In the genomic region with DNA sequence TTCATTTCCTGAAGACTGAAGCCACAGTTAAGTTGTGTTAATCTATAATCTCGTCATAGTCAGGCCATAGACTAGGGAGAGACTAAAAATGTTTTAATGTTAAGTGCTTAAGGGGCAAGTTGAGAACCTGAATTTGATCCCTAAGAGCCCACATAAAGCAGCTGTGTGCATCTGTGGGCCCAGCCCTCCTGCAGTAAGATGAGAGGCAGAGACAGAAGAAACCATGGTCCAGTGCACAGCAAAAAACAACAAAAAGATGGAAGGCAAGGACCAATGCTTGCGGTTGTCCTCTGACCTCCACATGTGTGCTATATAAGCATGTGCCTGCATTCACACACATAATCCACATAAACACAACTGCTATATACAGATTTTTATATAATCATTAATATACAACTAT, we compare ENCODE assay signal across 22 mouse cellular contexts.
DNase-seq lines count a peak whose midpoint lies in the region; ATAC-seq and TF ChIP-seq lines count a peak whose summit lies in the region.
"Had no signal": no experiment of that assay in that cellular context is flagged by ENCODE, and none has a peak within 500 bp of the region (broad histone marks: within the 10 kb centered on the region; RNA-seq: fewer than 3 reads in every experiment).

No protein-coding gene starts in this region.

- H3K27me3 ChIP-seq in kidney, embryonic 14.5 days (ENCODE audit: control insufficient read depth, insufficient read depth, low read length) = no peaks in the 10 kb centered on the region
- no peaks in the 10 kb centered on the region for H3K27me3 ChIP-seq in kidney, embryonic 15.5 days
- no peaks in the 10 kb centered on the region for H3K27me3 ChIP-seq in kidney, embryonic 16.5 days (ENCODE audit: insufficient read depth, low read length)
- no peaks in the 10 kb centered on the region for H3K27me3 ChIP-seq in kidney, postnatal 0 days (ENCODE audit: insufficient read depth, low read length)
- H3K27me3 ChIP-seq: CH12.LX, Patski had no signal

- no peak for DNase-seq in kidney, adult 11 months
- DNase-seq in kidney, adult 8-10 months = no peak
- no peak for DNase-seq in kidney, postnatal 10 days
- peak; percentile 48 for DNase-seq in kidney, postnatal 0 days (ENCODE audit: low spot score)
- DNase-seq in kidney, adult 18-20 months = no peak
- DNase-seq: adrenal gland, adult 2 months; adrenal gland, adult 8-10 months; adrenal gland, postnatal 10 days; adrenal gland, postnatal 14 days; adrenal gland, postnatal 25 days; adrenal gland, postnatal 36 days; B cell, adult 2 months; cerebellum, adult 11 months; cerebellum, adult 11-12 months had no signal

- no peak overlapping the region for H3K4me2 ChIP-seq in kidney, embryonic 14.5 days (replicated peaks; ENCODE audit: low read depth, low read length)
- no peak overlapping the region for H3K4me2 ChIP-seq in kidney, embryonic 15.5 days
- no peak overlapping the region for H3K4me2 ChIP-seq in kidney, embryonic 16.5 days (replicated peaks; ENCODE audit: low read depth, low read length)
- H3K4me2 ChIP-seq in kidney, postnatal 0 days (ENCODE audit: low read length) = no peak overlapping the region

- WGBS in kidney, embryonic 14.5 days = 36% methylated on average over 2 of the region's 2 CpGs
- 35% methylated on average over 2 of the region's 2 CpGs for WGBS in kidney, embryonic 15.5 days
- 37% methylated on average over 2 of the region's 2 CpGs for WGBS in kidney, embryonic 16.5 days
- 50% methylated on average over 2 of the region's 2 CpGs for WGBS in kidney, postnatal 0 days

- no peaks in the 10 kb centered on the region for H3K36me3 ChIP-seq in kidney, embryonic 14.5 days (ENCODE audit: control insufficient read depth, insufficient read depth, low read length)
- no peaks in the 10 kb centered on the region for H3K36me3 ChIP-seq in kidney, embryonic 15.5 days
- H3K36me3 ChIP-seq in kidney, embryonic 16.5 days (ENCODE audit: insufficient read depth, low read length) = no peaks in the 10 kb centered on the region
- H3K36me3 ChIP-seq in kidney, postnatal 0 days (ENCODE audit: insufficient read depth, low read length) = no peaks in the 10 kb centered on the region; the same call in 1 of the 2 replicates

- no peaks in the 10 kb centered on the region for H3K9me3 ChIP-seq in kidney, embryonic 14.5 days (ENCODE audit: control insufficient read depth, low read length)
- H3K9me3 ChIP-seq in kidney, embryonic 15.5 days (replicated peaks) = no peaks in the 10 kb centered on the region
- no peaks in the 10 kb centered on the region for H3K9me3 ChIP-seq in kidney, embryonic 16.5 days (ENCODE audit: low read length)
- no peaks in the 10 kb centered on the region for H3K9me3 ChIP-seq in kidney, postnatal 0 days (replicated peaks; ENCODE audit: low read length)
- H3K9me3 ChIP-seq: G1E had no signal

- peak; percentile 75; the same call in 1 of the 2 replicates for ATAC-seq in kidney, embryonic 14.5 days (ENCODE audit: low FRiP score, low TSS enrichment)
- ATAC-seq in kidney, embryonic 15.5 days (replicated peaks; ENCODE audit: low FRiP score) = peak; percentile 75
- ATAC-seq in kidney, embryonic 16.5 days (ENCODE audit: low FRiP score, low TSS enrichment) = peak; percentile 68
- no peak for ATAC-seq in kidney, postnatal 0 days (replicated peaks; ENCODE audit: low FRiP score, low read depth)
- ATAC-seq: activated CD4-positive, CD25-positive, alpha-beta regulatory T cell, adult 4 months; CD4-positive, CD25-positive, alpha-beta regulatory T cell, adult 4 months; Patski had no signal

- no peak overlapping the region for H3K27ac ChIP-seq in kidney, embryonic 14.5 days (ENCODE audit: low read depth, low read length)
- H3K27ac ChIP-seq in kidney, embryonic 15.5 days = no peak overlapping the region
- H3K27ac ChIP-seq in kidney, embryonic 16.5 days (ENCODE audit: low read length) = no peak overlapping the region
- H3K27ac ChIP-seq in kidney, postnatal 0 days = no peak overlapping the region

- H3K4me3 ChIP-seq in kidney, embryonic 14.5 days (ENCODE audit: low read length) = no peak overlapping the region
- no peak overlapping the region for H3K4me3 ChIP-seq in kidney, embryonic 15.5 days (replicated peaks)
- H3K4me3 ChIP-seq in kidney, embryonic 16.5 days (ENCODE audit: low read length) = no peak overlapping the region
- no peak overlapping the region for H3K4me3 ChIP-seq in kidney, postnatal 0 days (replicated peaks; ENCODE audit: low read depth, low read length)

- H3K4me1 ChIP-seq in kidney, embryonic 14.5 days (ENCODE audit: control insufficient read depth, insufficient read depth, low read length) = no peaks in the 10 kb centered on the region
- peaks cover 8% of the 10 kb centered on the region for H3K4me1 ChIP-seq in kidney, embryonic 15.5 days
- H3K4me1 ChIP-seq in kidney, embryonic 16.5 days (ENCODE audit: insufficient read depth, low read length) = peaks cover 6% of the 10 kb centered on the region; the same call in 1 of the 2 replicates
- H3K4me1 ChIP-seq in kidney, postnatal 0 days (replicated peaks; ENCODE audit: insufficient read depth, low read length) = 0 out of 2 replicates have a peak, but pooled peaks cover 2% of the 10 kb centered on the region

- H3K9ac ChIP-seq in kidney, embryonic 14.5 days (ENCODE audit: low read depth, low read length) = no peak overlapping the region
- no peak overlapping the region for H3K9ac ChIP-seq in kidney, embryonic 15.5 days
- H3K9ac ChIP-seq in kidney, embryonic 16.5 days (replicated peaks; ENCODE audit: low read length) = no peak overlapping the region
- no peak overlapping the region for H3K9ac ChIP-seq in kidney, postnatal 0 days (ENCODE audit: low read depth, low read length)

- no peak for TF ChIP-seq CTCF in kidney, postnatal 0 days (IDR thresholded peaks at IDR 0.05; ENCODE audit: low read depth)
